Mouse (Mus musculus) layer of hippocampus, postnatal 14 days (tissue): Measurements from ENCODE around the gene Vps37b. TPM values are rescaled to one million over a fixed set of nuclear protein-coding genes. Genes with fewer than 3 reads are reported as not detected.
A peak's percentile ranks its signal among the peaks of the same experiment; 100 is the strongest.
"Not testable (repeated sequence)": the region's sequence is repeated elsewhere in the genome, so short reads cannot be mapped to it uniquely, and the experiment has no call there.

Source experiments
- DNase-seq, 2 experiments: peaks; one replicate each; pipeline ENCODE4 v3.0.0; 2021 to 2022; ENCODE audit warnings: low spot score in 2 of 2, mixed read lengths in 1 of 2
- long read RNA-seq, 2 experiments: library from polyadenylated mRNA; stranded (forward); transcript quantifications; one replicate each; pipeline ENCODE4 v2.0.0; 2021
- total RNA-seq, 2 experiments: library from RNA; stranded (reverse); gene quantifications; 2 replicates each; pipeline ENCODE4 v1.2.3; 2021

Vps37b gene
- 10 to 100 TPM; 35.9 to 41.0 TPM for total RNA-seq
- long read RNA-seq, experiment 1, transcript Vps37b-201 (4 exons, 2,522 nt): major isoform, 73 of 91 reads
- long read RNA-seq, experiment 1, partial matches to known transcripts: 0 of 91 reads
- long read RNA-seq, experiment 1, other reads (novel, unspliced or antisense): 18 of 91 reads
- long read RNA-seq, experiment 2, transcript Vps37b-201 (4 exons, 2,522 nt): major isoform, 93 of 135 reads
- long read RNA-seq, experiment 2, partial matches to known transcripts: 2 of 135 reads
- long read RNA-seq, experiment 2, other reads (novel, unspliced or antisense): 40 of 135 reads

- DNase-seq: peak; percentile 89 to 92
Observed at GRCm38 (mm10) chr5:124032001-124032508, at the start of gene Vps37b. TSS of gene Vps37b (minus strand) at chr5:124032270.

- DNase-seq: no peak
Observed at GRCm38 (mm10) chr5:124079880-124080279, 47.8 kb upstream of the Vps37b start.

DNA sequence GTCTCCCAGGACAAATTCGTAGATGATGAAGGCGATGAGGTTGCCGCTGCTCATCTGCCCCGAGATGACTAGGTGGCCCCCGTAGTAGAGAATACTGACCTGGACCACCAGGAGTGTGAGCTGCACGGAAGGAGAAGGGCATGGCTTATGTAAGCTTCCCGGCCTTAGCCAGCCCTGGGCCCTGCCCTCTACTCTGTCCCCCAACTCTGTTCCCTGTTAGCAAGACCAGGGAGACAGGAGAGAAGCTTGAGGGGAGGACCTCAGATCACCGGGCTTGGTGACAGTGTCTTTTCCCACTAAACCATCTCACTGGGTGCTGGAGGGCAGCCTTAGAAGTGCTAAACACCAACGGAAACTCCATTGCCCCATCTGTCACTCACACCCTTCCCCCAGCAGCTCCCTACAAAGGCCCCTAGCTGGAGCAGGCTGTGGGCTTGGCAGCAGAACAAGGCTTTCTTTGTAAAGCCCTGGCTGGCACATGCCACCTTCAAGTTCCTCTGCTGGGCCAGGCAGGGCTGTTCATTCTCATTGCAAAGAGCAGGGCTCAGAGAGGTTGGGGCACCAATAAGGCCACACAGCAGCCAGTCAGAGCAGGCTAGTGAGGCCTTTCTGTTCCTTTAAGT, 46.8 kb upstream of the Vps37b start:
- DNase-seq: peak; percentile 77 to 90

DNA sequence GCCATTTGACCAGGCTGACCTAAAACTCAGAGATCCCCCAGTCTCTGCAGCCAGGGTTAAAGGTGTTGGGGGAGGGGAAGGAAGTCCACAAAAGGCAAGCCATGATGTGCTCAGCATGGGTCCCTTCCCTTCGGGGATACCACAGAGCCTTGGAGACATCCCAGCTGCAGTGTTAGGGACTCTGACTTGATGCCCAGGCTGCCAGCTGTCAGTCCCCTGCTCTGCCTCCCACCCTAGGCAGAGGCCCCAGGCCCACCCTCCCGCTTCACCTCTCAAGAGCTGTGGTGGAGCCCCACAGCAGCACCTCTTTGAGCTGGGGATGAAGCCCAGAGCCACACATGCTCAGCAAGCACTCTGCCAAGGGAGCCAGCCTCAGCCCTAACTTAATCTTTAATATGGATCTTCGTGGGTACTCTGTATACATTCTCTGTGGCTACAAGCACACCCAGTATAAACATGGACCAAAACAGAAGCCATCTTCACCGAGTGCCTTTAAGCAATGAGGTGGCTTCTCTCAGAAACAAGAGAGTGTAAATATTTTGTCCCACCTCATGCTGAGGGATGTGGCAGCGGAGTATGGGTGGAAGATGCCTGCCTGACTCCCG, 45.9 kb upstream of the Vps37b start:
- DNase-seq: no peak

DNA sequence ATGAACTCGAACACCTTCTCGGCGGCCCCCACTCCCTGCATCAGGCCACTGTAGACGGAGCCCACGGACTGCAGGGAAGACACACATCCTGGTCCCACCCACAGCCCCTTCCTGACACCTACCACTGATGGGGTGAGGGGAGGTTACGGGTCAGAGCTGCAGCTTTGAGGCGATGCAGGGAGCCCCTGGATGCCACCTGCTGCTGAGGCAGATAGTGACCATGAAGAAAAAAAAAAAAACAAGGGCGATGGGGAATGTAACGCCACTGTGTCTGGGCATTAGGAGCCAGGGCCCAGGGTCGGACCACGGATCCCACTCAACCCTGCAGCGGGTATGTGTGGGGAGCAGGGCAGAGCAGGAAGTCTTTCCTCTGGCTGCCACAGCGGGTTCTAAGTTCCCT, 45.2 kb upstream of the Vps37b start:
- no peak for DNase-seq

GRCm38 (mm10) chr5:124076559-124076958, 44.5 kb upstream of the Vps37b start:
- no peak for DNase-seq

GRCm38 (mm10) chr5:124075716-124076115, 43.6 kb upstream of the Vps37b start:
- DNase-seq: no peak

GRCm38 (mm10) chr5:124074845-124075307, 42.8 kb upstream of the Vps37b start:
- DNase-seq: no peak

DNA sequence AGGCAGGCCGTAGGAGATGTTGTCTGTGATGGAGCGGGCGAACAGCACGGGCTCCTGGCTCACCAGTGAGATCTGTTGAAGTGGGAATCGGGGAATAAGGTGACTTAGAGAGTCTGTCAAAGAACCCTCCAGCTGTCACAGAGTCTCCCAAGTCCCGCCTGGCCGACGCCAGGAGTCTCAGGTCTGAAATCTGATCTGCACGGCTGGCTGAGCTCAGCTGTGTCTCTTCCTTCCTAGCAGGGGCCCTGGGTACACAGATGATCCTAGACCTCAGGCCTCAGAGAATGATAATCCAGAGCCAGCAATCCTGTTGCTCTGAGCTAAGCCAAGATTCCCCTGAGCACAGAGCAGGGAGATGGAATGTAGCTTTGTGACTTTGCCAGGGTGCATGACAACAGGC, 41.6 kb upstream of the Vps37b start:
- no peak for DNase-seq

DNA sequence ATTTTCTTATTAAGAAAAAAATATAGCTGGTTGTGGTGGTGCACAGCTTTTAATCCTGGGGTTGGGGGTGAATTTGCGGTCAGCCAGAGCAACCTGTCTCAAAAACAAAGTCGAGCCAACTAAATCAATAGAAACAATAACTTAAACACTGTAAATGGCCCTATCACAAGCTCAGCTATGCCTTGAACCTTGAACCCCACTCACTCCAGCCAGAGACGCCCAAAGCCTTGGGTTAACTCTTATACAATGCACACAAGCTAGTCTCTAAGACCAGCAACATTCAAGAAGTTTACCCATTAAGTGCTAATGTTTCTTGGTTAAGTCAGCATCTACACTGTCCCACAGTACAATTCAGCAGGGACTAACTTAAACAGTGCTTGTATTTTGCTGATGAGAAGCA, 37.6 kb upstream of the Vps37b start:
- no peak for DNase-seq

- DNase-seq: no peak
Observed at GRCm38 (mm10) chr5:124062037-124062824, 30.2 kb upstream of the Vps37b start.

DNA sequence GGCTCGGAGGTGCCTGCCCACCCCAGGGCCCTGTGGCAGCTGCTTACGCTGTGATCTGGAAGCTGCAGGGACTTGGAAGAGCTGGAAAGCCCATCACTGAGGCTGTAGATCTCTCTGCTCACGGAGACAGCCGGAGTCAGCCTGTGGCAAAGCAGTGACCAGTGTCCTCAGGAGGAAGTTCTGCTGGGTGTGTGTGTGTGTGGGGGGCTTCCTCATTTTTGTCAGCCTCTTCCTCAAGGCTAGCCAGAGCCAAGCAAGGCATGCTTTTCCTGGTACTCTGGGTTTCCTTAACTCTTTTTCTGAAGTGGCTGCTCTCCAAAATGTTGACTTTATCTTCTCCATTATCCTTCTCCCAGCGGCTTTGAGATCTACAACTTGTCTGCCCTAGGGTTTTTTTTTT, 27.6 kb upstream of the Vps37b start:
- no peak for DNase-seq

DNA sequence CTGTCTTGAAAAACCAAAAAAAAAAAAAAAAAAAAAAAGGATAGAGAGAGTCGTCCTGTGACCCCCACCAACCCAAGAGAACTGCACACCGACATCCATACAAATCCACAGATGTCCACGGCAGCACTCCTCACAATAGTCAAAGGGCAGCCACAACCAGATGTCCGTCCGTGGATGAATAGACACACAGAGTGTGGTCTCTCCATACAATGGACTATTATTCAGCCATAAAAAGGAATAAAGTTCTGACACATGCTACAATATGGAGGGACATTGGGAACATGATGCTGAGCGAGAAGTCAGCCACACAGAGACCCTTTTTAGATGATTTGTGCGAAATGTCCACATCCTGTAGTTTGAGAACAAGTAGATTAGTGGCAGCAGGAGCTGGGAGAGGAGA, 26.7 kb upstream of the Vps37b start:
- DNase-seq: no peak

DNA sequence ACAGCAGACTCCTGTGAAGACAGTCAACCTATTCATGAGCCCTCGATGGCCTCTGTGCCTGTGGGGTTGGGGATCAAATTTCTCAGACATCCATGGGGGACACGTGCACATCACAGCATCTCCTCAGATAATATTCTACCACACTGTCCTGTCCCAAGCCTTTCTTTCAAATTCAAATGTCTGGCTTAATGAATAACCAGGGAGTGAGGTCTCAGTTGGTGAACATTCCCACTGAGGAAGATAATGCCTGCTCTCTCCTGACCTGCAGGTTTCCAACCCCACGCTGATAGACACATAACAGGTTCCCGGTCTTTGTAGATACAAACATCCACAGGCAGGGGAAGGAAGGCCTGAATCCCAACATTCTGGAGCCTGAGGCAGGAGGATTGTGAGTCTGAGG, 24.9 kb upstream of the Vps37b start:
- DNase-seq: no peak

GRCm38 (mm10) chr5:124056219-124056618, 24.1 kb upstream of the Vps37b start:
- DNase-seq: no peak

GRCm38 (mm10) chr5:124052641-124053040, 20.6 kb upstream of the Vps37b start:
- DNase-seq: not testable (repeated sequence)

DNA sequence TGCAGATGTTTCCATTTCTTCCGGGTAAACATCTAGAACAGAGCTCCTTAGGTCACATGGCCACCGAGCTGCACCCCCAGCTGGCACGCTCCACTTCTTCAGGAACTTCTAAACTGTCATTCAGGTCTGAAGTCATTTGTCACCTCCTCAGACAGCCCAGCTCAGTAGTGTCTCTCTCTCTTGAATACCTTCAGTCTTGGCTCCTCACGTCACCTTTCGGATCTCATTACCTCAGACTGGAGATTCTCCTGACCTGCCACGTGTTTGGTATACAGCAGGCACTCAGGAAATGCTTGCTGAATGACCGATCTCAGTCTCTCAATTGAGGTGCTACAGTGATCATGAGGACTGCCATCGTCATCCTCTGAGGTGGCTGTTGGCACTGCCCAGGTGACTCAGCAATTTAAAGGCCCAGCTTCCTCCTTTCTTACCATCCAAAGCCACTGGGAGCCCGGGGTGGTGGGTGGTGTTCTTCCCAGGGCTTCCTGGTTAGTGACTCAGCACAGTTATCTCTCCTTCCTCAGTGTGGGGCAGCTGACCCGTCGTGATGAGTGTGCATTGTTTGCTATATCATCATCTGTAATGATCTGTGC, 19.9 kb upstream of the Vps37b start:
- no peak for DNase-seq

- no peak for DNase-seq
Observed at GRCm38 (mm10) chr5:124050095-124051050, 18.3 kb upstream of the Vps37b start.

DNA sequence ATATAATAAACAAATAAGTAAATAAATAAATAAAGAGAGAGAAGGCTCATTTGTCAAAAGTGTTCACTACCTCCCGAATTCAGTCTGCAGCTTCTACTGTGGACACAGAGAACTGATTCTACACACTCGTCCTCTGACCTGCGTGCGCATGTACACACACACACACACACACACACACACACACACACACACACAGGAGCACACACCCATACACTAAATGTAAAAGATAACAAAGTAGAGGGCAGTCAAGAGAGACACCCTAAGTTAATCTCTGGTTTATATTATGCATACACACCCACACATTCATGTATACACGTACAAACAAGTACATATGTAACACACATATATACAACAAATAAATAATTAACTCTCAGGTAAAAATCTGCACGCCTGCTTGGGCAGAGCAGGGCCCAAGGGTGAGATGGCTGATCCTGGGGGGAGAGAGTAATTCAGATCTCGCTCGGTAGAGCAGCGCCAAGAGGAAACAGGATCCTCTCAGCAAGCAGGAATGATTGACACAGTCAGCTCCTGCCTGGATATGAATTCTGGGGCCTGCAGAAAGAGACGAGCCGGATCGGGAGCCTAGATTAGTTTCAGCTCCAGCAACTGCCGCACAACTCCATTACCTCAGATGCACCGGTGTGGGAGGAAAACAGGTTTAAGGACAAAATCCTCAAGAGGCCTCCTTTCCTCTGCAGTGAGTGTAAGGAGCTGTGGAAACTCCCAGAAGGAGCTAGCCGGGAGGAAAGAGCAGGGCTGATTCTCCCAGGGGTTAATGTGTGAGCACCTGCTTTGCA, 17.4 kb upstream of the Vps37b start:
- DNase-seq: no peak
